ENCODE assay signal across 8 mouse cellular contexts in genomic region chr8:105700966-105701824, GRCm38 (mm10). TPM values are rescaled to one million over a fixed set of nuclear protein-coding genes. Genes with fewer than 3 reads are reported as not detected.
DNase-seq lines count a peak whose midpoint lies in the region; ATAC-seq lines count a peak whose summit lies in the region.

TSS of gene Acd (minus strand) at chr8:105701102.
TSS of gene Pard6a (plus strand) at chr8:105701148.

- peak within 1 kb of the TSS; percentile 84 for H3K27ac ChIP-seq in forebrain, embryonic 11.5 days (ENCODE audit: low read depth, low read length)
- H3K27ac ChIP-seq in heart, embryonic 16.5 days (ENCODE audit: low read length), result peak within 1 kb of the TSS; percentile 95
- peak within 1 kb of the TSS; percentile 97 for H3K27ac ChIP-seq in liver, embryonic 15.5 days (replicated peaks)
- H3K27ac ChIP-seq in neural tube, embryonic 12.5 days, result peak within 1 kb of the TSS; percentile 44

- H3K4me2 ChIP-seq in forebrain, embryonic 11.5 days (ENCODE audit: low read depth, low read length, severe bottlenecking), result peak within 1 kb of the TSS; percentile 93
- peak within 1 kb of the TSS; percentile 80 for H3K4me2 ChIP-seq in heart, embryonic 16.5 days (ENCODE audit: low read depth, low read length)
- H3K4me2 ChIP-seq in liver, embryonic 15.5 days, result peak within 1 kb of the TSS; percentile 87
- peak within 1 kb of the TSS; percentile 96 for H3K4me2 ChIP-seq in neural tube, embryonic 12.5 days (replicated peaks)

- under 1% methylated on average over 59 of the region's 60 CpGs for WGBS in forebrain, embryonic 11.5 days
- WGBS in heart, embryonic 16.5 days, result under 1% methylated on average over 60 of the region's 60 CpGs
- under 1% methylated on average over 60 of the region's 60 CpGs for WGBS in liver, embryonic 15.5 days (ENCODE audit: insufficient replicate concordance)
- under 1% methylated on average over 60 of the region's 60 CpGs for WGBS in neural tube, embryonic 12.5 days

- peak; percentile 88 to 94 for DNase-seq in CD8-positive naive resting alpha-beta T cell, adult 2 months (ENCODE audit: low read depth in 2 of 2, low spot score in 2 of 2)
- peak; percentile 89 for DNase-seq in c-Kit-positive CD71-negative TER-119-negative erythroid progenitor cells, embryonic 14.5 days (ENCODE audit: low read depth)
- DNase-seq in forebrain, embryonic 11.5 days (ENCODE audit: low spot score), result peak; percentile 98
- peak; percentile 95 to 97 for DNase-seq in kidney, postnatal 36 days
- peak; percentile 94 for DNase-seq in telencephalon, adult 2 months (ENCODE audit: low read depth, low spot score)

- H3K36me3 ChIP-seq in forebrain, embryonic 11.5 days (ENCODE audit: control insufficient read depth, insufficient read depth, low read length), result peaks cover 6% of the 10 kb centered on the region; the same call in 1 of the 2 replicates
- peaks cover 6% of the 10 kb centered on the region for H3K36me3 ChIP-seq in heart, embryonic 16.5 days (ENCODE audit: control insufficient read depth, insufficient read depth)
- peaks cover 38% of the 10 kb centered on the region for H3K36me3 ChIP-seq in liver, embryonic 15.5 days (replicated peaks)
- peaks cover 44% of the 10 kb centered on the region for H3K36me3 ChIP-seq in neural tube, embryonic 12.5 days

- peak within 1 kb of the TSS; percentile 70 for H3K9ac ChIP-seq in forebrain, embryonic 11.5 days (ENCODE audit: low read length)
- peak within 1 kb of the TSS; percentile 71 for H3K9ac ChIP-seq in heart, embryonic 16.5 days (ENCODE audit: low read length)
- peak within 1 kb of the TSS; percentile 58 for H3K9ac ChIP-seq in liver, embryonic 15.5 days
- H3K9ac ChIP-seq in neural tube, embryonic 12.5 days, result peak within 1 kb of the TSS; percentile 69

- H3K27me3 ChIP-seq in forebrain, embryonic 11.5 days (ENCODE audit: control insufficient read depth, insufficient read depth, low read length), result no peaks in the 10 kb centered on the region
- H3K27me3 ChIP-seq in heart, embryonic 16.5 days (ENCODE audit: control insufficient read depth, insufficient read depth, low read length), result no peaks in the 10 kb centered on the region
- H3K27me3 ChIP-seq in liver, embryonic 15.5 days, result no peaks in the 10 kb centered on the region
- no peaks in the 10 kb centered on the region for H3K27me3 ChIP-seq in neural tube, embryonic 12.5 days (replicated peaks)

- ATAC-seq in forebrain, embryonic 11.5 days (replicated peaks; ENCODE audit: low FRiP score), result peak; percentile 82
- peak; percentile 79 for ATAC-seq in heart, embryonic 16.5 days (replicated peaks; ENCODE audit: extremely low read depth, insufficient read depth, low FRiP score)
- ATAC-seq in liver, embryonic 15.5 days (ENCODE audit: insufficient read depth), result peak; percentile 80
- ATAC-seq in neural tube, embryonic 12.5 days (ENCODE audit: low FRiP score, low read depth), result peak; percentile 79

- no peaks in the 10 kb centered on the region for H3K9me3 ChIP-seq in forebrain, embryonic 11.5 days (ENCODE audit: control insufficient read depth, low read length)
- no peaks in the 10 kb centered on the region for H3K9me3 ChIP-seq in heart, embryonic 16.5 days (replicated peaks; ENCODE audit: control insufficient read depth, low read length)
- no peaks in the 10 kb centered on the region for H3K9me3 ChIP-seq in liver, embryonic 15.5 days (replicated peaks)
- no peaks in the 10 kb centered on the region for H3K9me3 ChIP-seq in neural tube, embryonic 12.5 days

- peak within 1 kb of the TSS; percentile 66 for H3K4me3 ChIP-seq in forebrain, embryonic 11.5 days (ENCODE audit: low read depth, low read length)
- peak within 1 kb of the TSS; percentile 64 for H3K4me3 ChIP-seq in heart, embryonic 16.5 days (ENCODE audit: low read length)
- peak within 1 kb of the TSS; percentile 72 for H3K4me3 ChIP-seq in liver, embryonic 15.5 days (replicated peaks)
- H3K4me3 ChIP-seq in neural tube, embryonic 12.5 days, result peak within 1 kb of the TSS; percentile 49

- H3K4me1 ChIP-seq in forebrain, embryonic 11.5 days (replicated peaks; ENCODE audit: control insufficient read depth, insufficient read depth, low read length), result peaks cover 8% of the 10 kb centered on the region
- peaks cover 15% of the 10 kb centered on the region for H3K4me1 ChIP-seq in heart, embryonic 16.5 days (ENCODE audit: control insufficient read depth, insufficient read depth, low read length)
- H3K4me1 ChIP-seq in liver, embryonic 15.5 days (replicated peaks), result peaks cover 36% of the 10 kb centered on the region
- H3K4me1 ChIP-seq in neural tube, embryonic 12.5 days, result peaks cover 26% of the 10 kb centered on the region

RNA-seq across cellular contexts. Expression of gene Acd, which starts in this region (rescaled TPM):
- polyA plus RNA-seq in forebrain, embryonic 11.5 days (2014; fragmentation: Nextera tagmentation; extraction: Ambion mirVana), result 76.9 and 83.6 TPM in 2 replicates
- polyA plus RNA-seq in heart, embryonic 16.5 days (2015; fragmentation: Nextera tagmentation; extraction: Ambion mirVana), result 36.4 and 41.7 TPM in 2 replicates
- polyA plus RNA-seq in liver, embryonic 15.5 days (2015; fragmentation: Nextera tagmentation; extraction: Ambion mirVana), result 22.4 and 23.6 TPM in 2 replicates
- polyA plus RNA-seq in neural tube, embryonic 12.5 days (2016; fragmentation: Nextera tagmentation; extraction: Ambion mirVana), result 84.1 and 90.7 TPM in 2 replicates

RNA-seq across cellular contexts. Expression of gene Pard6a, which starts in this region (rescaled TPM):
- polyA plus RNA-seq in forebrain, embryonic 11.5 days (2014; fragmentation: Nextera tagmentation; extraction: Ambion mirVana), result 24.9 and 25.1 TPM in 2 replicates
- polyA plus RNA-seq in heart, embryonic 16.5 days (2015; fragmentation: Nextera tagmentation; extraction: Ambion mirVana), result 13.6 and 17.5 TPM in 2 replicates
- polyA plus RNA-seq in liver, embryonic 15.5 days (2015; fragmentation: Nextera tagmentation; extraction: Ambion mirVana), result 6.1 and 6.3 TPM in 2 replicates
- polyA plus RNA-seq in neural tube, embryonic 12.5 days (2016; fragmentation: Nextera tagmentation; extraction: Ambion mirVana), result 31.9 and 38.5 TPM in 2 replicates

Comparison
In these comparisons a context has a peak if more than half of its experiments do, and no peak if none do; other contexts are left out.
1. Peak in every context shown above with its lines: DNase-seq, ATAC-seq, H3K4me3 ChIP-seq and H3K27ac ChIP-seq.
2. H3K27ac ChIP-seq: peak in every context shown above with its lines; median percentile 97 in liver, embryonic 15.5 days; 95 in heart, embryonic 16.5 days; 84 in forebrain, embryonic 11.5 days; 44 in neural tube, embryonic 12.5 days.